Mouse (Mus musculus): ENCODE data around the gene Pard3b.

Pard3b gene

GRCm38 (mm10) chr1:62280586-62280985 lies 642.0 kb downstream of the Pard3b start:
- peak; percentile 68 for DNase-seq

- no peak for DNase-seq
These were observed 644.2 kb downstream of the Pard3b start for GRCm38 (mm10) chr1:62282835-62283234.

GRCm38 (mm10) chr1:62283624-62284023 lies 645.0 kb downstream of the Pard3b start:
- no peak for DNase-seq

GRCm38 (mm10) chr1:62309376-62309775 lies 670.8 kb downstream of the Pard3b start:
- DNase-seq = no peak

- DNase-seq = no peak
These were observed 686.6 kb downstream of the Pard3b start for GRCm38 (mm10) chr1:62325237-62325636.

- no peak for DNase-seq
These were observed 689.1 kb downstream of the Pard3b start for GRCm38 (mm10) chr1:62327743-62328142.

- DNase-seq = peak; percentile 21
These were observed 690.2 kb downstream of the Pard3b start for GRCm38 (mm10) chr1:62328808-62329207.

- DNase-seq = no peak
These were observed 694.4 kb downstream of the Pard3b start for GRCm38 (mm10) chr1:62333016-62333415.

- peak; percentile 67 for DNase-seq
These were observed 695.6 kb downstream of the Pard3b start for GRCm38 (mm10) chr1:62334196-62334595.

- DNase-seq = peak; percentile 52
These were observed 701.6 kb downstream of the Pard3b start for GRCm38 (mm10) chr1:62340261-62340660.

- no peak for DNase-seq
These were observed 705.7 kb downstream of the Pard3b start for GRCm38 (mm10) chr1:62344286-62344685.

GRCm38 (mm10) chr1:62348371-62348770 lies 709.7 kb downstream of the Pard3b start:
- no peak for DNase-seq

- no peak for DNase-seq
These were observed 716.9 kb downstream of the Pard3b start for GRCm38 (mm10) chr1:62355496-62355895.

- no peak for DNase-seq
These were observed 735.9 kb downstream of the Pard3b start for GRCm38 (mm10) chr1:62374427-62375050.

- DNase-seq = peak; percentile 26
These were observed 739.7 kb downstream of the Pard3b start for GRCm38 (mm10) chr1:62378335-62378734.

- peak; percentile 25 for DNase-seq
These were observed 744.3 kb downstream of the Pard3b start for GRCm38 (mm10) chr1:62382807-62383514.

GRCm38 (mm10) chr1:62384241-62384640 lies 745.6 kb downstream of the Pard3b start:
- no peak for DNase-seq

GRCm38 (mm10) chr1:62388013-62388412 lies 749.4 kb downstream of the Pard3b start:
- DNase-seq = no peak

- DNase-seq = no peak
These were observed 754.2 kb downstream of the Pard3b start for GRCm38 (mm10) chr1:62392863-62393262.

GRCm38 (mm10) chr1:62394555-62394954 lies 755.9 kb downstream of the Pard3b start:
- no peak for DNase-seq

GRCm38 (mm10) chr1:62398261-62398660 lies 759.6 kb downstream of the Pard3b start:
- no peak for DNase-seq

- no peak for DNase-seq
These were observed 760.1 kb downstream of the Pard3b start for GRCm38 (mm10) chr1:62398738-62399137.

- no peak for DNase-seq
These were observed 766.4 kb downstream of the Pard3b start for GRCm38 (mm10) chr1:62405061-62405460.

- no peak for DNase-seq
These were observed 772.7 kb downstream of the Pard3b start for GRCm38 (mm10) chr1:62411368-62411767.

- DNase-seq = no peak
These were observed 773.4 kb downstream of the Pard3b start for GRCm38 (mm10) chr1:62412019-62412418.

Measured in lung, postnatal 36 days (tissue).